Mouse (Mus musculus) large intestine, adult 2 months (tissue): Measurements from ENCODE around the gene Crip1. TPM values are rescaled to one million over a fixed set of nuclear protein-coding genes. Genes with fewer than 3 reads are reported as not detected.

Source experiments
- DNase-seq: peaks from one replicate; pipeline ENCODE4 v3.0.0-alpha.2; 2012; ENCODE audit warnings: low read depth, low spot score
- WGBS: fragments of 180-500 bp; shearing (Covaris S2); methylation state at CpG from one replicate; pipeline ENCODE4 v1.1.7; 2018; 5-methylcytosine and 5-hydroxymethylcytosine counted together
- polyA plus RNA-seq: library from polyadenylated mRNA; depleted of rRNA; stranded (reverse); fragments of >200 nt; gene quantifications from 2 replicates; pipeline ENCODE4 v1.2.3, GENCODE M21; 2012

The Crip1 gene
- polyA plus RNA-seq, 1 experiment, result 11,187 TPM

DNA sequence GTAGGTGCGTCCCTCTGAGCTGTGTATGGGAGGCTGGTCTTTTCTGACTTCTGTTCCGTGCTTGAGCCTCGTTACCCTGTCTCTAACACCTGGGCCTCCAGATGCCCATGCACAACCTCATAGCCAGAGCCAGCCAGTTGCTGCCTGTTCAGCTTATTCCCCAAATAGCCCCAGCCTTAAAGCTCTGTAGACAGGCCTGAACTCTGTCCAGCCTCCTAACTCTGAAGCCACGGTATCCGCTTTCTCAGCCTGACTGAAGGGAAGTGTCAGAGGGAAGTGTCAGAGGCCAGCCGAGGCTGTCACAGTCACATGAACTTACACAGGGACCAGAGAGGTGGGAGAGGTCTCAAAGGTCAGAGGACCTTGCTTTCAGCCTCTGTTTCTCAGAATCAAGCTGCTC lies 21.4 kb upstream of the Crip1 start:
- 82% methylated on average over 6 of the region's 6 CpGs for WGBS

DNA sequence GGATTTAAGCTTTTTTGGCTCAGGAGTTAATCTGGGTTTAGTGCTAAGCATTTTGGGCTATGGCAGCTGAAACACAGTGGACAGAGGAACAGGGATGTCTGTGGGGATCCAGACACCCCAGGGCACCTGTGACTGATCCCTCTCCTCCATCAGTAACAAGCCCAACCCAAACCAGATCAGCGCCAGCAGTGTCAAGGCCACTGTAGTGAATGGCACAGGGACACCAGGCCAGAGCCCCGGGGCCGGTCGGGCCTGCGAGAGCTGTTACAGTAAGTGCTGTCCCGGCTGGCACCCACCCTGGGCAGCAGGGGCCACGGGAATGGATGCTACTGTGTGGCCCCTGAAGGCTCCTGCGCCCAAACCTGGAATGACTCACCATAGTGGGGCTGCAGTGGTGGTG lies 15.4 kb upstream of the Crip1 start:
- WGBS, result 92% methylated on average over 8 of the region's 8 CpGs
- DNase-seq, result no peak

More for the DNA sequence above, 21.4 kb upstream of the Crip1 start:
- DNase-seq, result no peak

DNA sequence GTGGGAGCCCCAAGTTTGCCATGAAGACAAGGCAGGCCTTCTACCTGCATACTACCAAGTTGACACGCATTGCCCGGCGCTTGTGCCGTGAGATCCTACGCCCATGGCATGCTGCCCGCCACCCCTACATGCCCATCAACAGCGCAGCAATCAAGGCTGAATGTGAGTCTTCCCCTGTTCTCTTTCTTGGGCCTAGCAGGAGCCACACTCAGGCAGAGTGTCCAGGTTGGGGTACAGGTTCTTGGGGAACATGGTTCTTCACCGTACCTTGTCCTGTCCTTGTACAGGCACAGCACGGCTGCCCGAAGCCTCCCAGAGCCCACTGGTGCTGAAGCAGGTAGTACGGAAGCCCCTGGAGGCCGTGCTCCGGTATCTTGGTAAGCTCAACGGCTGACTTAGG lies 14.5 kb upstream of the Crip1 start:
- 96% methylated on average over 14 of the region's 14 CpGs for WGBS
- no peak for DNase-seq

DNA sequence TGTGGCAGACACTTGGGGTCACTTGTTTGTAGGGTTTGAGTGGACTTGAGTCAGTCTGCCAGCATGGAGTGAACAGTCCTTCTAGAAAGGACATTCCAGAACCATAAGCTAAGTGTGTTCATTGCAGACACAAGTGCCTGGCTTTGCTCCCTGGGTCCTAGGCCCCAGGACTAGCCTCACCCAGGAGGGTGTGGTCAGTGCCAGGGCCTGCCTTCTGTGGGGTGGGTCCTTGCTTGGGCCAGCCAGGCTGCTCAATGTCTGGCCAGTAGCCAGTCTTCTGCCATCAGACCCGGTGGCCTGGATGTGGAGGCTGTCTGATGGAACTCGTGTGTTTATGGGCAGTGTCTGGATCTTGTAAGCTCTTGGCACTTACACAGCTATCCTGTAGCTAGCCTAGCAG lies 13.5 kb upstream of the Crip1 start:
- DNase-seq, result no peak
- WGBS, result 11% methylated on average over 2 of the region's 2 CpGs

DNA sequence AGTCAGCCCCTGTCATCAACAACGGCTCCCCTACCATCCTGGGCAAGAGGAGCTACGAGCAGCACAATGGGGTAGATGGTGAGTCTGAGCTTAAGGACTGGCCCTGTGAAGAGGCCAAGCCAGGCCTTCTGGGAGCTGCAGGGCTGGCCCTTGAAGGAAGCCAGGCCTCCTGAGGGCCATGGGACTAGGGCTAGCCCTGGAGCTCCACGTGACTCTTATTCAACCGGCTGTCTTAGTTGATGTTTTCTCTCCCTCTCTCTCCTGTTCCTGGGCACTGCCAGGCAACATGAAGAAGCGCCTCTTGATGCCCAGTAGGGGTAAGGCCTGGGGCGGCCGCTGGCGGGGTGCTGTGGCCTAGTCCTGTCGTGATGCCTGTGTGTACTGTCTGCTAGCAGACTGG lies 12.9 kb upstream of the Crip1 start:
- WGBS, result 83% methylated on average over 9 of the region's 9 CpGs
- no peak for DNase-seq

DNA sequence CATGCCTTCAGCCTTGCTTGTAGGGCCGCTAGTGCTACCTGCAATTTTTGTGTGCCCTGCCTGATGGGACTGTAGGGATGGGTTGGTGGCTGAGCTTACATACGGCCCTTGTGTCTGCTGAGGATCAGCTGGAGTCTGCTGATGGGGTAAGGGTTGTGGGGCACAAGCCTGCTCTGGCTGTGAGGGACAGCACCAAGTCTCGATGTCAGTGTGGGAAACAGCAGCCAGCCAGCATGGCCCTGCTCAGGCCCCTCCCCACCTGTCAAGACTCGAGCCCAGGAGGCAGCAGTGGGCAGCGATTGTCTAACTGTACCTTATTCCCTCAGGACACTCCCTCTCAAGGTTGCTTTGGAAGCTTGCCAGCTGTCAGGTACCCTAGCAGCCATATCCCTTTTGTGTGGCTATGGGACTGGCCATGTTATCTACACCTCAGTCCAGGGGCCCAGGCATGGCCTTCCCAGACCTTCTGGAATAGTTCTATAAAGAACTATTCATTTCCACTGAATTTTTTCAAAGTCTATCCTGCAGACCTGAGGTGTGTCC lies 12.2 kb upstream of the Crip1 start:
- WGBS, result 56% methylated on average over 5 of the region's 5 CpGs
- DNase-seq, result no peak

DNA sequence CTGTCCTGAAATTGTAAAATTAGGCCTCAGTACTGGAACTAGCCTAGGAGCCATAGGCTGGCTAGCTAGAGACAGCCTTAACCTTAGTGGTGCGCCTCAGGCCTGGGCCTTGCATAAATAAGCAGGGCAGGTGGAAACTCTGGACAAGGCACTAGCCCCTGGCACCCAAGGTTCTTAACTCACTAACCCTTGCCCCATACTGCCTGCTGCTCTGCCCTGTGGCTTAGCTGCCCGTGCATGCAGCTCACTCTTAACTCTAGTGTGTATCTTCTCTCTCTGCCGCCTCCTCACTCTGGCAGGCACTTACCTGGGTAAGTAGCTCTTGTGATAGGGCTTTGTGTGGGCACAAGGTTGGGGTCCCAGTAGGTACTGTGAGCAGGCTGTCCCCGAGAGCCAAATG lies 11.6 kb upstream of the Crip1 start:
- 97% methylated on average over 4 of the region's 4 CpGs for WGBS

DNA sequence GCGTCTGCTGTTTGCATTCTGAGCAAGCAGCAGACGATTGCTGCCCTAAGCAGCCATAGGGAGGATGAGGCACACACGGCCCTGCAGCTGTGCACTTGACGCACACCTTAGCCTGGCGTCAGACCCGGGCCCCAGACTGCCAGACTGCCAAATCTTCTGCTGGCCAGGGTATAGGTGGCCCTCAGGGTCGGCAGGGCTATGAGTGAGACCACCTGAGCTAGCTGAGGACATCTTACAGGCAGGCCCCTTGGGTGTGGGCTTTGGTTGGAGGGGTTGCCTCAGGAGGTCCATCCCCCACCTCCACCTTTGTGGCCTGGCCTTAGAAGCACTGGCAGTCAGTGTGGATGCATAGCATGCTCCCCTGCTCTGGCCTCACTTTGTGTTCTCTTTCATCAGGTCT lies 10.7 kb upstream of the Crip1 start:
- DNase-seq, result no peak
- WGBS, result 92% methylated on average over 7 of the region's 7 CpGs

More for the DNA sequence above, 11.6 kb upstream of the Crip1 start:
- DNase-seq, result no peak

DNA sequence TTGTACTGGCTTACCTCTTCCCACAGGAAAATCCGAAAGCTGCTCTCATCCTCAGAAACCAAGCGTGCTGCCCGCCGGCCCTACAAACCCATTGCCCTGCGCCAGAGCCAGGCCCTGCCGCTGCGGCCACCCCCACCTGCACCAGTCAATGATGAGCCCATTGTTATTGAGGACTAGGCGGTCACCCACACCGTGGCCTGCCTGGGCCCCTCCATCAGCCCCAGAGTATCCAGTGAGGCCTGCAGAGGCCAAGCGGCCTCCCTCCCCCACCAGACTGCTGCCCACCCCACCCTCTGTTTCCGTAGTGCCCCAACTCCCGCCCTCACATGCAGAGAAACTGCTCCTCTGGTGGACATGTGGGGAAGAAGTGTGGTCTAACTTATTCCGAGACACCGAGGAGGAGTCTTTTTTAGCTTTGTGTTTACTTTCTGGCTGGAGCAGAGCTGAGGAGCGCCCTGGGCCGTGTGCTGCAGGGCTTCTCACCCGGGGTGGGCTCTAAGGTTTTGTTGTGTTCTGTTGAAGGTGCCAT lies 9.6 kb upstream of the Crip1 start:
- 87% methylated on average over 17 of the region's 17 CpGs for WGBS
- no peak for DNase-seq

DNA sequence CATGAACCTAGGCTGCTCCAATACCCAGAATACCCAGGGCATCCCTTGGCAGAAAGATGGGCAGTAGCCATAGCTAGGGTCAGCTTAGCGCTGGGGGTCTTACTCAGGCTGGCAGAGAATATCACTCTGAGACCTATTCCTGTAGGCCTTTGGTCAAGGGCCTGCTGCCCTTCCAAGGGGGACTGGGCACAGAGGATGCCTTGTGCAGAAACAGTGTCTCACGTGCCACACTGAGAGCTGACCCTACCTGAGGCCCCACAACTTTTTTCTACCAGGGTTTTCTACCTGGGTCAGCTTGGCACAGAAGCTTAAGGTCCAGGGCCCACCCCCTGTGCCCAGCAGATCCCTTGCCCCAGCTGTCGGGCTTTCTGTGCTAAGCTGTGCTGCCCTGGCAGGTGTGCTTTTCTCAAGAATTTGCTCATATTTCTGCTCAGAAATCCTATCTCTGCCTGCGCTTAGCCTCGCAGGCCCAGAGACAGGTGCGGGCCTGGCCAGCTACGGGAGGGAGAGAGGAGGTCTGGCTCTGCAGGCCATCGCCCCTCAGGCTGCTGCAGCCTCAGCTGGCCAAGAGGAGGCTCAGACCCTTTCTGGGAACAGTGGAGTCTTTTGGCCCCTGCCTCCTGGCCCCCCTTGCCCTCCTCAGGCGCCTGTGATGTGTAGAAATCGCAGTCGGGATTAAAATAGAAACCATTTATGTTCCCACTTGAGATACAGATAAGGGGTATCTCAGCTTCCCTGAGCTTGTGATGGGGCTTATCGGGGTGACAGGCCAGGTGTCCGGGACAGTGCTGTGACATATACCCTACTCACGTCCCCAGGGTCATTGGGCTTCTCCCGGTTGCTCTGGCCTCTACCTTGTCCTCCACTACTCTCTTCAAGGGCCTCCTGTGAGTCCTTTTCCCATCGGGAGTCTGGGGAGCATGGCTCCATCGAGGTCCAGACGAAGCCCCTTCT lies 8.6 kb upstream of the Crip1 start:
- no peak for DNase-seq
- WGBS, result 92% methylated on average over 18 of the region's 18 CpGs

DNA sequence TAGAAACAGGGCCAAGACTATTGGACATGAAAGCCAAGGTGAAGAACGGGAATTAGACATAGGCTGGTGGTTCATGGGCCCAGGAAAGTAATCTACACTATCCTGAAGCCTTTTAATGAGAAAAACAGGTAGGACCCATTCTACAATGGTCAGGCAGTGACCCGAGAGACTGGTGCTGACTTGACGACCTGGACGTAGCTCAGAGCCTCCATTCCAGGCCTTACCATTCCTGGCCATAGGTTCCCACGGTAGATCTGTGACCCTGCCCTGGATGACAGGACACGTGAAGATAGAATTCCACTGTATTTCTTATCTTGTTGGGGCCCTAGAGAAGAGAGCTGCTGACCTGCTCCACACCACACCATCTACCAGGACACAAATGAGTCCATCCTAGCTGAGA lies 7.8 kb upstream of the Crip1 start:
- no peak for DNase-seq
- WGBS, result 83% methylated on average over 6 of the region's 6 CpGs

DNA sequence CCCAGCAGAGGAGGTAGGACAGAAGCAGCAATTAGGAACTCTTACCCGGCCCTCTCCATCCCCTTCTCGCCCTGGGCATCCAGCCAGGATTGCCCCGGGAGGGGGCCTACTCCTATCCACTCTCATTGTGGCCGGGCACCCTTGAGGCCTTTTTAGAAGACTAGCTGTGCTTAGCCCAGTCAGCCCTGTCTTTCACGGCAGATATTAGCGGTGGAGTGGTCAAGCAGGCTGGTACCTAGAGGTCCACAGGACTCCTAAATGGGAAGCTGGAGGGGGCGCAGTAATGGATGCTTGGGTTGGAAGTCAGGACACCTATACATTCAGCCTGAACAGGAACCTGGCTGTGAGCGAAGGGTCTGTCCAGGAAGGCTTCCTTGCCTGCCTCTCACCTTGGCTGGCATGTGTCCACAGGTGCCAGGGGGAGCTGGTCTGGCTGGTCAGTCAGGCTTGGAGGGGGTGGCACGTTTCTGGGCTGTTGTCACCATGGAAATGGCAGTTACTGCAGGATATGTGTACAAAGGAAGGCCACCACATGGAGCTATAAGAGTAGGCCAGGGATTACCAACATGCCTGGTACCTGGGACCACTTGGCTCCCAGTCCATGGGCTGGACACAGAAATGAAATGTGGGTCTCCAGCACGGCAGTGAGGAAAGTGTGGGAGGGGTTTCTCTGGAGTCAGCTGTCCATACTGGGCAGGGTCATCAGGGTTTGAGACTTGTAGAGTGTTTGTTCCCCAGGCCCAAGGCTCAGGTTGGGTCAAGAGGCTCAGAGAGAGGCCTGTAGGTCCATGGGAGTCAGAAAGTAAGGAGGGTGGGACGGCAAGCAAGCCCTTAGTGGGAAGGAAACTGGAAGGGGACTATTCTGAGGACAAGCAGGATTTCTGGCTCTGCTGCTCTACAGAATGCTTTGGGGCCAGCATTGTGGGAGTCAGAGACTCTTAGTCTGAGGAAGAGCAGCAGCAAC lies 6.9 kb upstream of the Crip1 start:
- DNase-seq, result no peak
- 59% methylated on average over 11 of the region's 11 CpGs for WGBS

DNA sequence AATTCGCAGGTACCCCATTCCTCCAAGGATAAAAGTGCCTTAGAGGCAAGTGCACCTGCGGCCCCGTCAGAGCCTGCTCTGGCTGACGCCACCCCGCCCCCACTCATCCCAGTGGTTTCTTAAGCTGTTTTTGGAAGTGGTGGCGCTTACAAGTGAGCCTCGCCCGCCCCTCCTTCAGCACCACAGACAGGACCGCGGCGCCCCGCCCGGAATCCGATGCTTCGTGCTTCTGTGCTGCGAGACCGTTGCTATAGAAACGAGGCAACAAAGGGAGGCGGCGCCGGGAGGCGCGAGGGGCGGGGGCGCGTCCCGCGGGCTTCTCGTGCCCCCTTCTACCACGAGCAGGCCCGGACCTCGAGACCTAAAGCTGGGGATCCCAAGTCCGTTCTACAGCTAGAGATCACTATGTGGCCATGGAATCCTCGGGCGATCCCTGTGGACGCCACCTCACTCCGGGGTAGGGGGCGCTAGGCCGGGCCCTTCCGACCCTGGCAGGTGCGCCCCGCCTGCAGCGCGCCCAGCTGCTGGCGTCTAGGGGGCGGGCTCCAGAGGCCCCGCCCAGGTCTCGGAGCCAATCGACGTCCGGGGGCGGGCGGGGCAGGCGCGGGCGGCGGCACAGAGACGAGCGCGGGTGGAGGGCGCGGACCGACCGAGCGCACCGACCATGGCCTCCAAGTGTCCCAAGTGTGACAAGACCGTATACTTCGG lies 6.1 kb upstream of the Crip1 start, which contains the start of gene Crip2:
Gene Crip2 (plus strand): TSS at position 329 of the 708 bp plus-strand sequence.
- WGBS, result under 1% methylated on average over 68 of the region's 68 CpGs
- no peak for DNase-seq

DNA sequence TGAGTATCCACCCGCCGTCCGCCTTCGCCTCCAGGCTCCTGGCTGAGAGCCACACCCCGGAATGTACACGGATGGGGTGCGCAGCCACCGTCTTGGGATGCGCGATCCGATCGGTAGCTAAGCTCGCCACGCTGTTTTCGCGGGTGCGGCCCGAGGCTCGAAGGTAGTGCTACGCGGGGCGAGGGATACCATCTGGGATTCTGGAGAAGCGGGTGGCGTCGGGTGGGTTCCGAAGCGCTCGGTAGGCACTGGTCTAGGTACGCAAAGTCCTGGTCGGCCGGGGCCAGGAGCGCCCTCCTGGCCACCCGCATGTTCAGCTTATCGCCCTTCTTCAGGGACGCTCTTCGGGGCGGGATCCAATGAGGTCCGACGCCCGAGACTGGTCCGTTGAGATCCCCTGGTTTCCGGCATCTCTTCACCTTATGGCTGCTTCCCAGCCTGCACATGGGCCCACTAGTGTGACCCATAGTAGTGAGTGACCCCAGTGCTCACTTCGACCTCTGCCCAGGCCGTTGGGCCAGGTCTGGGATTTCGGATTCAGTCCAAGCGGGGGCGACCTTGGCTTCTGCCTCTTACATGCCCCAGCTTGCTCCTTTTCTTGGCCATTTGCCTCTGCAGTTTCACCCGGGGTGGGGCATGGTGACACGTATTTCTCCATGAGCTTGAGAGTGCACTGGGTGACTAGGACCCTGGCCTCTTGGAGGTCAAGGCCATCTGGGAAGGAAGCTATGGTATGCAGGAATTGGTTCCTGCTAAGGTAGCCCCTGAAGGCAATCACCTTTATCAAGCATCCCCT lies 5.3 kb upstream of the Crip1 start:
- WGBS, result 3% methylated on average over 49 of the region's 49 CpGs
- no peak for DNase-seq

DNA sequence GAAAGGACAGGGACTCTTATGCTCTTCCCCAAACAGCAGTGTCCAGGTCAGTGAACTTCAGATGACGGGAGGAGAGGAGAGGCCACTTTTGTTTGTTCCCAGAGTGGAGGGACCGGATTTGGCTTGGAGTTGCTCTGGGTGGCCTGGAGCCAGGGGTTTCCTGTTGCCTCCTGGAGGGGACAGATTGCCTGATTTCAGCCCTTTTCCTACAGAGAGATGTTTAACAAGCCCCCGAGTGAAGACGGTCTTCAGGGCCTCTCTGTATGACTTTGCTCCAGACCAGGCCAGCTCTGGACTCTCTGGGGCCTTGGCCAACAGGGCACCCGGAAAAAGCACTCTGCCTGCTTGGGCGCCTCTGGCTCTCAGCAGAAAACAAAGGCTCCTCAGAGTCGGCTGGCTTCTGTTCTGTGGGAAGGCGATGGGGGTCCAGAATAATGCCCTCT lies 4.6 kb upstream of the Crip1 start:
- DNase-seq, result no peak
- WGBS, result 47% methylated on average over 8 of the region's 8 CpGs

DNA sequence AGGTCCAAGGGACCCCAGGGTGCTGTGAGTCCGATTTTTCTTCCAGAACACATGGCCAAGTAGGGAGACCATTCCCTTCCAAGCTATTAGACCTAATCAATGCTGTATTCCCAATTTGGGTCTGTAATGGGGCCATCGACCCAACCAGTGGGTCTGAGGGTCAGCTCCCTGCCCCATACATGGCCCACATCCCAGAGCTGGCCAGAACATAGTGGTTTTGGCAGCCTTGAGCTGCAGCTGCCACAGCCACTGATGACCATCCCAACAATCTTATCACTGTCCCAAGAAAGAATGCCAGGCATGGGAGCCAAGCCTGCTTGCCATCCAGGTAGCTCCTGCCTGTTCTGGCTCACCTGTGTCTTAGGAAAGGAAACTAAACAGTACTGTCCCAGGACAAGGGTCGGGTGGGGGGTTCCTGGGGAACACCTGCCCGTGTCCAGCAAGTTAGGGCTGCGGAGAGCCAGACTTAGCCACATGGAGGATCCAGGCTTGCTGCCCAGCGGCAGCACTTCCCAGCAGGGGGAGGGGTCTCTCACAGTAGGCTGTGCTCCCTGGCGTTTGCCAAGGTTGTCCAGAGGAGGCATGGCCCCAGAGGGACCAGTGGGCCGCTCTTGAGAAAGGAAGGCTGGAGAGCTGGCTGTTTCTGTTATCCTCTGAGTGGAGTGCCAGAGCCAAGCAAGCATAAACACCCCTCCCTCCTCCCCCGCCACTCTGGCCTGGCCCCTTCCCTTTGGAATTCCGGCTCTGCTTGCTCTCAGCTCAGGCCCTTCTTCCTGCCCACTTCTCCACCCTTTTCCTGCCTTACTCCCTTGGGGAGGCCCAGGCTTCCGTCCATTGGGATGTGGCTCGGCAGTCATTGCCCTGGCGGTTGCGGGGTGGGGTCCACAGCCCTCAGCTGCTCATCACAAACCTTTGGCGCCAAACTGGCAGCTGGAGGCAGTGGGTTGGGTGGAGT lies 3.8 kb upstream of the Crip1 start:
- 18% methylated on average over 15 of the region's 15 CpGs for WGBS
- DNase-seq, result no peak

DNA sequence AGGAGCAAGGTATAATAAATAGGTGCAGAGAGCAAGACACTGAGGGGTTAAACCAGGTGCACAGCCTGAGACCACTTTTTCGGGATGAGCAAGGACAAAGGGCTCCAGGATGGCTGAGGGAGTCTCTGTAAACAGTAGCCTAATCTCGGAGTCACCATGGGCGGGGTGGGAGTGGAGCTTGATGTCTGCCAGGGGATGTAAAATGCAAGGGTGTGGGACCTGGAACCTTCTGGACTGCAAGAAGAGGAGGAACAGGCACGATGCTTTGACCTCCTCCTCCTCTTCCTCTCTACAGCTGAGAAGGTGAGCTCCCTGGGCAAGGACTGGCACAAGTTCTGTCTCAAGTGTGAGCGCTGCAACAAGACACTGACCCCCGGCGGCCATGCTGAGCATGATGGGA lies 3.0 kb upstream of the Crip1 start:
- DNase-seq, result no peak
- WGBS, result 32% methylated on average over 7 of the region's 7 CpGs
